Mouse (Mus musculus) hematopoietic stem cell, adult 5-6 weeks (primary cell): ENCODE data around the gene Derl3. TPM values are rescaled to one million over a fixed set of nuclear protein-coding genes. Genes with fewer than 3 reads are reported as not detected.

Experiments
- ATAC-seq, 2 experiments: fragments of 125-278 bp in 1 of 2; replicated peaks in 1 of 2; 2 replicates each; pipeline ENCODE4 v1.8.0; 2016 to 2017; ENCODE audit warnings: inconsistent platforms in 2 of 2, mild to moderate bottlenecking in 2 of 2, moderate number of reproducible peaks in 2 of 2, low read depth in 1 of 2, moderate TSS enrichment in 1 of 2; ENCODE audit not compliant: low FRiP score in 2 of 2, poor library complexity in 2 of 2, severe bottlenecking in 2 of 2, insufficient read depth in 1 of 2, low TSS enrichment in 1 of 2
- total RNA-seq: library from RNA; stranded (forward); fragments of 172-1452, 232-1000 nt; gene quantifications from 2 replicates; pipeline ENCODE4 v1.2.3, GENCODE M21; 2017

Gene Derl3
- total RNA-seq, 1 experiment from 2014 or later = 4.2 TPM

- ATAC-seq = no peak
Observed at GRCm38 (mm10) chr10:75932891-75933290, 39.7 kb downstream of the Derl3 start, which contains the start of gene Chchd10. TSS of gene Chchd10 (plus strand) at chr10:75933130.

GRCm38 (mm10) chr10:75934991-75935390, 41.8 kb downstream of the Derl3 start:
- ATAC-seq = no peak

- ATAC-seq = peak; percentile 82 to 90
Observed at GRCm38 (mm10) chr10:75935680-75936541, 42.7 kb downstream of the Derl3 start, which contains the start of gene Mmp11. TSS of gene Mmp11 (minus strand) at chr10:75936496.

GRCm38 (mm10) chr10:75936909-75937667, 43.9 kb downstream of the Derl3 start:
- ATAC-seq = no peak

- no peak for ATAC-seq
Observed at GRCm38 (mm10) chr10:75937851-75938643, 44.8 kb downstream of the Derl3 start.

GRCm38 (mm10) chr10:75939481-75940234, 46.4 kb downstream of the Derl3 start:
- ATAC-seq = no peak

- no peak for ATAC-seq
Observed at GRCm38 (mm10) chr10:75940520-75940919, 47.3 kb downstream of the Derl3 start, which contains the start of gene Gm867. TSS of gene Gm867 (minus strand) at chr10:75940672.

- no peak for ATAC-seq
Observed at GRCm38 (mm10) chr10:75941042-75941824, 48.0 kb downstream of the Derl3 start.

GRCm38 (mm10) chr10:75942736-75943477, 49.7 kb downstream of the Derl3 start, which contains the start of gene Vpreb3:
TSS of gene Vpreb3 (plus strand) at chr10:75943057.
- peak in 1 of 2 experiments; percentile 42; a peak in 1 of 4 replicates for ATAC-seq

GRCm38 (mm10) chr10:75944066-75944772, 51.0 kb downstream of the Derl3 start:
- ATAC-seq = no peak

- ATAC-seq = no peak
Observed at GRCm38 (mm10) chr10:75945213-75945612, 52.0 kb downstream of the Derl3 start.

Other genes with a start within 250 kb of the Derl3 start
- 0.20 TPM in 1 of 2 replicates, not detected in the other for gene Susd2, start 249.4 kb upstream of the Derl3 start, total RNA-seq
- gene Cabin1, start 129.1 kb upstream of the Derl3 start, total RNA-seq = 27.9 and 29.3 TPM in 2 replicates
- 44.2 and 44.6 TPM in 2 replicates for gene Ddt, start 120.0 kb upstream of the Derl3 start, total RNA-seq
- gene Gm20441, start 112.5 kb upstream of the Derl3 start, total RNA-seq = not detected in 2 replicates
- 12.2 and 12.6 TPM in 2 replicates for gene Gstt3, start 112.0 kb upstream of the Derl3 start, total RNA-seq
- 4.7 and 5.6 TPM in 2 replicates for gene Gstt1, start 94.8 kb upstream of the Derl3 start, total RNA-seq
- gene Gstt4, start 70.9 kb upstream of the Derl3 start, total RNA-seq = not detected in 2 replicates
- 19.4 and 24.0 TPM in 2 replicates for gene Gstt2, start 56.0 kb upstream of the Derl3 start, total RNA-seq
- 339 and 626 TPM in 2 replicates for gene Mif, start 33.2 kb upstream of the Derl3 start, total RNA-seq
- gene Smarcb1, start 28.2 kb downstream of the Derl3 start, total RNA-seq = 68.7 and 101 TPM in 2 replicates
- gene Chchd10, start 39.7 kb downstream of the Derl3 start, total RNA-seq = 12.6 and 52.1 TPM in 2 replicates
- gene Mmp11, start 43.1 kb downstream of the Derl3 start, total RNA-seq = 0.79 and 18.0 TPM in 2 replicates
- gene Gm867, start 47.3 kb downstream of the Derl3 start, total RNA-seq = not detected in 2 replicates
- gene Vpreb3, start 49.6 kb downstream of the Derl3 start, total RNA-seq = not detected in 2 replicates
- 0.15 and 1.3 TPM in 2 replicates for gene Gm5134, start 61.1 kb downstream of the Derl3 start, total RNA-seq
- 5.6 and 8.6 TPM in 2 replicates for gene Zfp280b, start 139.2 kb downstream of the Derl3 start, total RNA-seq
- not detected in 2 replicates for gene Slc5a4b, start 217.5 kb downstream of the Derl3 start, total RNA-seq